Mouse (Mus musculus) heart, postnatal 0 days (tissue): ENCODE results near the gene Tmem72.

Experiments used
- CTCF ChIP-seq: IDR thresholded peaks from 2 replicates; pipeline ENCODE4 v1.5.1; 2016; ENCODE audit warnings: antibody characterized with exemption, control low read depth, low read depth
- EP300 ChIP-seq: IDR thresholded peaks from 2 replicates; pipeline ENCODE4 v1.6.1; 2016; ENCODE audit warnings: antibody characterized with exemption, low read depth

DNA sequence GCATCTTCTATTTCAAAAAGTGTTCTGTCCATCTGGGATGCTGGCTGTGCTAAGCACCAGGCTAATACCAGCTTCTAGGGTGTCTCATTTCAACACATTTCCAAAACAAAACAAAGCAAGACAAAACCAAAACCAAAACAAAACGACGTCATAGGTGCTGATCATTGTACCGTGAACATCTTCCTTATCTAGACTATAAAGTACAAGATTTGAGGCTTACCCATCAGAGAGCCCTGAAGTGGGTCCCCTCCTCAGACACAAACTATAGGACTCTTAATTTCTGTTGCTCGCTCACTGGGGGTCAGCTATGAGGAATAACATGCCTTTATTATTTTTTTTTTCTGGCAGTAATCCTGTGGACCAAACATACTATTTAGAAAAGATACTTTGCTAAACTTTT lies 23.1 kb downstream of the Tmem72 start:
- no peak for TF ChIP-seq CTCF
- TF ChIP-seq EP300, result no peak
